Mouse (Mus musculus): ENCODE measurements at regions not wholly inside any gene's neighbourhood (a gene's known extent, or its start where the extent isn't known, plus 50 kb on each side); places are given as distances from the start of the nearest gene placed in this dataset.

GRCm38 (mm10) chr3:149826757-149827156 is 836.4 kb upstream of the Adgrl2 start:
- dilution Hi-C loops (cut with MboI; ENCODE audit: extremely low pct_ligation_motif_present, extremely low pct_unique_long_range_greater_than_20kb, low sequenced_read_pairs): no loop called here
- no peak for TF ChIP-seq POLR2AphosphoS2 (IDR thresholded peaks at IDR 0.05; ENCODE audit: low read depth, low read length)
- no peaks in the 10 kb centered on the region for H3K9me3 ChIP-seq (replicated peaks; ENCODE audit: low read length)

GRCm38 (mm10) chr3:149820670-149821069 is 830.3 kb upstream of the Adgrl2 start:
- H3K9ac ChIP-seq (ENCODE audit: insufficient read depth, low read depth): no peak overlapping the region
- no peak for TF ChIP-seq ETS1 (conservative IDR thresholded peaks at IDR 0.05; ENCODE audit: low read depth, low read length)
- no peak for TF ChIP-seq CTCF (conservative IDR thresholded peaks at IDR 0.05 in 1 of 2, IDR thresholded peaks at IDR 0.05 in 1 of 2; ENCODE audit: low read depth in 2 of 2, low read length in 2 of 2)
- no peak for TF ChIP-seq GABPA (IDR thresholded peaks at IDR 0.05; ENCODE audit: insufficient replicate concordance, low read depth, low read length)
- TF ChIP-seq TCF12 (IDR thresholded peaks at IDR 0.05; ENCODE audit: low read depth, low read length): no peak
- TF ChIP-seq CHD2 (IDR thresholded peaks at IDR 0.05; ENCODE audit: low read length): no peak
- no peak for TF ChIP-seq EP300 (IDR thresholded peaks at IDR 0.05; ENCODE audit: low read length)
- no peak for TF ChIP-seq RAD21 (IDR thresholded peaks at IDR 0.05; ENCODE audit: low read depth, low read length)
- no peak for TF ChIP-seq UBTF (IDR thresholded peaks at IDR 0.05; ENCODE audit: low read depth, low read length)
- TF ChIP-seq SIN3A (IDR thresholded peaks at IDR 0.05; ENCODE audit: low read length): no peak
- TF ChIP-seq MYC (IDR thresholded peaks at IDR 0.05; ENCODE audit: low read depth, low read length): no peak
- no peak for TF ChIP-seq NRF1 (IDR thresholded peaks at IDR 0.05; ENCODE audit: low read depth, low read length)
- no peak for TF ChIP-seq USF2 (conservative IDR thresholded peaks at IDR 0.05; ENCODE audit: low read depth, low read length)
- no peak for TF ChIP-seq HCFC1 (IDR thresholded peaks at IDR 0.05; ENCODE audit: low read depth, low read length)
- no peak for TF ChIP-seq JUND (conservative IDR thresholded peaks at IDR 0.05; ENCODE audit: low read depth, low read length)
- TF ChIP-seq USF1 (IDR thresholded peaks at IDR 0.05; ENCODE audit: low read depth, low read length): no peak
- TF ChIP-seq JUN (IDR thresholded peaks at IDR 0.05; ENCODE audit: insufficient read depth, low read depth, low read length): no peak
- no peak for DNase-seq (ENCODE audit: extremely low read depth)
- no peaks in the 10 kb centered on the region for H3K79me2 ChIP-seq (replicated peaks; ENCODE audit: control insufficient read depth, extremely low read depth, insufficient read depth, poor library complexity, severe bottlenecking)
- peaks cover 0 to 5% of the 10 kb centered on the region in 2 experiments; a peak in 1 of 4 replicates for H3K4me1 ChIP-seq (ENCODE audit: control insufficient read depth in 1 of 2, insufficient read depth in 2 of 2)
- H3K27me3 ChIP-seq (replicated peaks): no peaks in the 10 kb centered on the region
- dilution Hi-C loops (cut with MboI; ENCODE audit: extremely low pct_ligation_motif_present, extremely low pct_unique_long_range_greater_than_20kb, low sequenced_read_pairs) (no loop called here), in situ Hi-C loops (cut with MboI; ENCODE audit: low pct_ligation_motif_present, low pct_unique_long_range_greater_than_20kb, low sequenced_read_pairs) (no loop called here)
- H3K4me3 ChIP-seq (replicated peaks in 1 of 3; ENCODE audit: low read depth in 2 of 3, low read length in 2 of 3, poor library complexity in 1 of 3): no peak overlapping the region
- no peak overlapping the region for H3K27ac ChIP-seq (ENCODE audit: insufficient read depth, low read depth)
- no peak overlapping the region for H3K4me2 ChIP-seq (ENCODE audit: insufficient read depth, low read depth, poor library complexity, severe bottlenecking)
- no peaks in the 10 kb centered on the region for H3K36me3 ChIP-seq (replicated peaks in 1 of 2; ENCODE audit: control insufficient read depth in 1 of 2, insufficient read depth in 1 of 2, low read length in 1 of 2)
- H3K9me3 ChIP-seq (replicated peaks; ENCODE audit: low read length): no peaks in the 10 kb centered on the region

More at GRCm38 (mm10) chr3:149826757-149827156, 836.4 kb upstream of the Adgrl2 start:
- no peak overlapping the region for H3K4me2 ChIP-seq (ENCODE audit: insufficient read depth, low read depth, poor library complexity, severe bottlenecking)
- H3K27ac ChIP-seq (ENCODE audit: insufficient read depth, low read depth): no peak overlapping the region
- no peak overlapping the region for H3K4me3 ChIP-seq (replicated peaks in 1 of 3; ENCODE audit: low read depth in 2 of 3, low read length in 2 of 3, poor library complexity in 1 of 3)
- H3K4me1 ChIP-seq (ENCODE audit: control insufficient read depth in 1 of 2, insufficient read depth in 2 of 2): peaks cover 0 to 5% of the 10 kb centered on the region in 2 experiments; a peak in 1 of 4 replicates
- in situ Hi-C loops (cut with MboI; ENCODE audit: low pct_ligation_motif_present, low pct_unique_long_range_greater_than_20kb, low sequenced_read_pairs): no loop called here
- no peaks in the 10 kb centered on the region for H3K36me3 ChIP-seq (replicated peaks in 1 of 2; ENCODE audit: control insufficient read depth in 1 of 2, insufficient read depth in 1 of 2, low read length in 1 of 2)
- no peak overlapping the region for H3K9ac ChIP-seq (ENCODE audit: insufficient read depth, low read depth)
- no peaks in the 10 kb centered on the region for H3K79me2 ChIP-seq (replicated peaks; ENCODE audit: control insufficient read depth, extremely low read depth, insufficient read depth, poor library complexity, severe bottlenecking)
- no peak for DNase-seq (ENCODE audit: extremely low read depth)
- no peaks in the 10 kb centered on the region for H3K27me3 ChIP-seq (replicated peaks)
